Comparison of ENCODE assay signal across 7 mouse cellular contexts in the genomic region with DNA sequence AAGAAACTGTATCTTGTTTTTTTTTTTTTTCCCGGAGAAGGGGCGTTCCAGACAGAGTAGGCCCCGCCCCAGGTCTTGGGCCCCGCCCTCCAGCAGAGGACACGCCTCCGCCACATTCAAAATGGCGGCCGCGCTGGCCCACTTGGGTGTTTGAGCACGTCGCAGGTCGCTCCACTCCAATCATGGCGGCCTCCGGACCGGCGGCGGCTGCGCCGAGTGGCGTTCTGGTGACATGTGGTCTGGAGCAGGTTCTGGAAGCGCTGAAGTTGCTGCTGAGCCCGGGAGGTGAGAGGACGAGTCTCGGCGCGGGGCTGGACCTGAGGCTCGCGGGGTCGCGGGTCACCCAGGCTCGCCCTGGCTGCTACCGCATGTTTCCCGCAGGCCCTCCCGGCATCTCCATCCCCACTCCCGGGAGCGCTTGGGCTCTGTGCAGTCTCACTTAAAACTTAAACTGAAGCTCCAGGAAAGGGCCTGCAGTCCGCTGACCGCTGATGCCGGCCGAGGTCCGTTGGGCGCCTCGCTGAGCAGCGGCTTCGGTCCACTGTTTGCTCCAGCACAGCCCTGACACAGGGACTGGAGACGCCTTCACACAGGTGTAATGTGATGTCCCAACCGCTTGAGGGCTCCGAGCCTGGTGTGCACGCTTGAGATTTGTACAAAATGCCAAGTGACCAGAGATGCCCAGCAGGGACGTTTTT. TPM values are rescaled to one million over a fixed set of nuclear protein-coding genes. Genes with fewer than 3 reads are reported as not detected.
DNase-seq lines count a peak whose midpoint lies in the region; ATAC-seq lines count a peak whose summit lies in the region.

A gene (plus strand): TSS at position 98 of the 698 bp plus-strand sequence.

- peak within 1 kb of the TSS; percentile 56 for H3K4me2 ChIP-seq in intestine, embryonic 16.5 days (ENCODE audit: low read depth, low read length)
- peak within 1 kb of the TSS; percentile 46 for H3K4me2 ChIP-seq in midbrain, embryonic 11.5 days

- ATAC-seq in intestine, embryonic 16.5 days: peak; percentile 97
- peak; percentile 96 for ATAC-seq in midbrain, embryonic 11.5 days (ENCODE audit: low FRiP score)

- H3K36me3 ChIP-seq in intestine, embryonic 16.5 days (ENCODE audit: control insufficient read depth, insufficient read depth, low read length): no peaks in the 10 kb centered on the region
- H3K36me3 ChIP-seq in midbrain, embryonic 11.5 days (ENCODE audit: control insufficient read depth, insufficient read depth, low read length): no peaks in the 10 kb centered on the region

- DNase-seq in adrenal gland, adult 18-20 months (ENCODE audit: low spot score in 2 of 2): peak; percentile 92
- DNase-seq in embryo, embryonic 11 days: peak; percentile 94
- peak; percentile 84 to 90 for DNase-seq in gastrocnemius, postnatal 36 days
- peak; percentile 89 to 90 for DNase-seq in left cerebral cortex, postnatal 36 days (ENCODE audit: low spot score in 2 of 2)
- peak; percentile 99 for DNase-seq in midbrain, embryonic 11.5 days (ENCODE audit: low spot score, missing footprints)
- DNase-seq in skeletal muscle tissue, adult 2 months (ENCODE audit: low read depth, low spot score): peak; percentile 85

- WGBS in intestine, embryonic 16.5 days: 0% methylated on average over 50 of the region's 50 CpGs
- WGBS in midbrain, embryonic 11.5 days: under 1% methylated on average over 50 of the region's 50 CpGs

- intact Hi-C loops in gastrocnemius, postnatal 36 days (cut with DNase I): no loop called here
- intact Hi-C loops in left cerebral cortex, postnatal 36 days (cut with DNase I): loop anchor here (10.0 kb wide), 1 partner anchor 352 kb away; a partner anchor contains a TSS

- H3K4me1 ChIP-seq in intestine, embryonic 16.5 days (ENCODE audit: control insufficient read depth, insufficient read depth, low read length): peaks cover 16% of the 10 kb centered on the region
- peaks cover 2% of the 10 kb centered on the region; the same call in 1 of the 2 replicates for H3K4me1 ChIP-seq in midbrain, embryonic 11.5 days (ENCODE audit: control insufficient read depth, insufficient read depth, low read length)

- H3K27me3 ChIP-seq in intestine, embryonic 16.5 days (replicated peaks; ENCODE audit: control insufficient read depth, insufficient read depth, low read length): no peaks in the 10 kb centered on the region
- no peaks in the 10 kb centered on the region for H3K27me3 ChIP-seq in midbrain, embryonic 11.5 days (ENCODE audit: control insufficient read depth, insufficient read depth, low read length)

- peak within 1 kb of the TSS; percentile 90 for H3K9ac ChIP-seq in intestine, embryonic 16.5 days (ENCODE audit: low read depth, low read length)
- H3K9ac ChIP-seq in midbrain, embryonic 11.5 days (ENCODE audit: low read length): peak within 1 kb of the TSS; percentile 85

- H3K9me3 ChIP-seq in intestine, embryonic 16.5 days (ENCODE audit: control insufficient read depth, low read length): no peaks in the 10 kb centered on the region
- H3K9me3 ChIP-seq in midbrain, embryonic 11.5 days (ENCODE audit: control insufficient read depth, low read length): no peaks in the 10 kb centered on the region

- H3K4me3 ChIP-seq in intestine, embryonic 16.5 days (ENCODE audit: low read length): peak within 1 kb of the TSS; percentile 82
- peak within 1 kb of the TSS; percentile 53 for H3K4me3 ChIP-seq in midbrain, embryonic 11.5 days (ENCODE audit: low read depth, low read length)

- H3K27ac ChIP-seq in intestine, embryonic 16.5 days (ENCODE audit: low read length): peak within 1 kb of the TSS; percentile 94
- peak within 1 kb of the TSS; percentile 82 for H3K27ac ChIP-seq in midbrain, embryonic 11.5 days (ENCODE audit: low read depth, low read length)

RNA-seq across cellular contexts. Expression of the gene that starts here (rescaled TPM):
- total RNA-seq in adrenal gland, adult 18-20 months (2021): 1 to 10 TPM; 7.1 to 8.4 TPM
- 10 to 100 TPM; 10.2 to 11.5 TPM for total RNA-seq in gastrocnemius, postnatal 36 days (2021)
- polyA plus RNA-seq in intestine, embryonic 16.5 days (2015; fragmentation: Nextera tagmentation; extraction: Ambion mirVana): 7.2 and 7.4 TPM in 2 replicates
- total RNA-seq in left cerebral cortex, postnatal 36 days (2021): 1 to 10 TPM; 6.0 to 6.1 TPM
- 6.8 and 7.0 TPM in 2 replicates for polyA plus RNA-seq in midbrain, embryonic 11.5 days (2014; fragmentation: Nextera tagmentation; extraction: Ambion mirVana)

Comparison
In these comparisons a context has a peak if more than half of its experiments do, and no peak if none do; other contexts are left out.
1. Peak in every context shown above with its lines: DNase-seq, ATAC-seq, H3K4me3 ChIP-seq and H3K27ac ChIP-seq.